Mouse (Mus musculus) left cerebral cortex, adult 9 months (tissue): ENCODE measurements at regions not wholly inside any gene's neighbourhood (a gene's known extent, or its start where the extent isn't known, plus 50 kb on each side); places are given as distances from the start of the nearest gene placed in this dataset.

ENCODE experiments used
- DNase-seq, 2 experiments: peaks; one replicate each; pipeline ENCODE4 v3.0.0; 2022; ENCODE audit warnings: low spot score in 2 of 2

DNA sequence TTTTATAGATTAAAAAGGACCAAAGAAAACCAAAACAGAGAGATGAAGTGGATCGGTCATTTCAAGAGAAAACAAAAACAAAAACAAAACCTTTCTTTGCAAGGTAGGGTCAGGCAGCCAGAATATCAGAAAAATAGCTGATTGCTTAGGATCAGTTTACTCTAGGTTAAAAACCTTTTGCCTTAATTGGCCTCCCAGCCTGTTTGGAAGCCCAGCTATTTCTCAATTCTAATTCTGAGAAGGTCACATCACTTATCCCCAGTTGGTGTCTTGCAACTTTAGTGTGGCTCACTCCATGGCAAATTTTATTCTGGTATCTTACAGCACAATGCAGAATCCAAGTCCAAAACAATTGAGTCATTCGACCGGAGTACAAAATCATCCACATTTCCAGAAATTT is 70.0 kb downstream of the 1190002N15Rik start:
- no peak for DNase-seq

DNA sequence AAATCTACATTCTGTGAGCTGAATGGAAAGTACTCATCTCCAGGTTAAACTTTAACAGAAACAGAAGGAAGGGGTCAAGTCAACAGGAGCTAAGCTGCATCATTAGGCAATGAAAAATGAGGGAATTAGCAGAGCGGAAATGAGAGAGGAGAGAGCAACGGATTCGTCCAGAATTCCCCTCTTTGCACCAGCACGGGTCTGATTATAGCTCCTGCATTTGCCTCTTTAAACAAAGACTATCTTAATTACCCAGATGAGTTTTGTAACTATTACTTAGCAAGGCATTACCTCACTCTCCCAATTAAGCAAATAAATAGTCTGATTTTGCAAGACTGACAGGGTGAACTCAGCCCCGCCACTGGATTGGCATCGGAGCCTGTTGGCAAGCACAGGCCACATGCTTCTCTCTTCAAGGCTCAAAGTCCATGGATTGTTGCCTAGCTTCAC is 81.8 kb downstream of the 1190002N15Rik start:
- no peak for DNase-seq

DNA sequence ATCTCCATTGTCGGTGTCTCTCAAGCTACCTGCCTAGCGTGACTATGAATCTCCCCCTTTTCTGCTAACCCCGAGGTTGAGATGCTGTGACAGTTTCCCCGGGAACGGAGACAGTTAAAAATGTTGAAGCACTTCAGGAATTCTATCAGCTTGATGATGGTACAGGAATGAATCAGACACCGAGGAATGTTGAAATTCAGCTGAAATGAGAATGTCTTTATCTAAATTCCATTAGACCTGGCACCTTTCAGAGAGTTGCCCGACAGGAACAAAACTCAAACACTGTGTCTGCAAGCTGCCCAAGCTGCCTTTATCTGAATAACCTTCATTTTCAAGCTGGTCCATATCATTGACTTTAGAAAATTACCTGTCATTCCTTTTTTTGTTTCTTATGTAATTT is 82.4 kb downstream of the 1190002N15Rik start:
- DNase-seq, result no peak

DNA sequence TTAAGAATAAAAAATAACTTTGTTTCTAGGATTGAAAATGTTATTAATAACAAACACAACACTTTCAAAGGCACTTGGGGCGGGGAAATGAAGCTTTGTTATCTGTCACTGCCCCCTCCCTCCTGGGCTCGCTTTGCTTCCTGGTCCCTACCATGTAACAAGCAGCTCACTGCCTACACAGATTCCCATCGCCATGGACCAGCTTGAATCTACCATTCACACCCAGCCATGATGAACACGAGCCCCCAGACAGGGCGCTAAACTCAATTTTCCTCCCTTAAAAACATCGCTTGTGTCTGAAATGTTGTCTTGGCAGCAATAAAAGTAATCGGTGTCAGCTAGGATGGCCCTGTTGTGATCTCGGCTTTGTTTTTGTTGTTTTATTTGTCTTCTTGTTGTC is 88.0 kb downstream of the 1190002N15Rik start:
- DNase-seq, result no peak

DNA sequence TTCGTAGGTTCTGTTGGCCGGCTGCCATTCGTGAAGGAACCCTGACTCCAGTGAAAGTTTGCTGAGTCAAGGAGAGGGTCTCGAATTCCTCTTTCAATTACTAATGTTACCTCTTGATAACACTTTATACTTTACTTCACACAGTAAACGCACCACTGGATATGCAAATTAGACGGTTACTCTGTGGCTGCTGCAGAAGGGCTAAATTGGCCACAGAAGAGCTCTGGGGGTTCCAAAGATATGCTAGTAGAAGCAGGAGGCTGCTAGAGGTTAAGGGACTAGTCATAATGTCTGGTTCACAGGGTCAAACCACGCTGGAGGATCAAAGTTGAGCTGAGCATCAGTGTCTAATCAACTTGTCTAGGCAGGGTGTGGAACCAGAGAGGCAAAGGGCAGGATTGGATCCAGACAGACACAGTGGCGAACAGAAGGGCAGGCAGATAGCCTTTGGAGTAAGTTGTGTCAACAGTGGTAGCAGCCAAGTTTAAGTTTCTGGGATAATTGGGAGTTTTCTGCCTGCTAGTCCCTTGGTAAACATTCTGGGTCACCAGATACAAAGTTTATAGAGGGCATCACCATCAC is 91.6 kb downstream of the 1190002N15Rik start:
- DNase-seq, result no peak

DNA sequence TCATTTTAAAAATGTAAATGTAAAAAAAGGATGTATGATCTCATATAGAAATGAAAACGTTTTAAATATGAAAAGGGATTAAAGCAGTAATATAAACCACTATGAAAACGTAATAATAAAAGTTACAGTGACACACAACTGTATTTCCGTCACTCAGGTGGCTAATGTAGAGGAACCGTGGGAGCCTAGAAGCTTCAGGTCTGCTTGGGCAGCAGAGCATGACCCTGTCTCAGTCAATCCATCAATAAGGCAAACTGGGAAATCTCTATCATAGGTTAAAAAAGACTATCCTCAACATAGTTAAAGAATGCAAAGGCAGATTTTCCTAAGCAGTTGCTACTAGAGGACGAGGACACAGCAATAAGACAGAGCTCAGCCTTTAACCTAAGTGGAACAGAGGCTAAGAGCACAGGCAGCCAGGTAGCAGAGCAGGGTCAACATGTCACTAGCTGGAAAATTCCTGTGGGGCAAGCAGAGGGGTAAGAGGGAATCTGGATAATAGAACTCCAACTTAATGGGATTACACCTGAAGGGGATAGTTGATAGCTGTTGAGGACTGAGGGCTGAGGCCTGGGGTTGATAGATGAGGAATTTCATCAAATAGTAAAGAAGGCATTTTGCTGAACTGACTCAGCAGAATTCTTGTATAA is 93.6 kb downstream of the 1190002N15Rik start:
- DNase-seq, result no peak

DNA sequence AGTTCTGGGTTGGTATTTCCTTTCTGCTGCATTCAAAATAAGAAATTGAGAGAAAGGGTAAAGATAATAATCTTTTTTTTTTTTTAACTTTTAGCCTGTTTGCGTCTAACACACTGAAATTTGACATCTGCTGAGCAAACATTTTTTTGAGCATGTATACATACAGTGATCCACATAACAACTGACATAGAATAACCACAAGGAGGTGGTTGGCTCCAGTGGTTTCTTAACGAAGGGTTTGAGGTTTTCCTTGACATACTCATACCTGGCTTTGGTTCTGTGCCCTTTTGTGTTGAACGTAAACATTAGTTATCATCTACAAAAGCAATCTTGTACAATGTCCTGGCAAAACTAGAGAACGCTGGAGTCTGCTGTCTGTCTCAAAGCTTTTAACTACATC is 96.5 kb downstream of the 1190002N15Rik start:
- no peak for DNase-seq

DNA sequence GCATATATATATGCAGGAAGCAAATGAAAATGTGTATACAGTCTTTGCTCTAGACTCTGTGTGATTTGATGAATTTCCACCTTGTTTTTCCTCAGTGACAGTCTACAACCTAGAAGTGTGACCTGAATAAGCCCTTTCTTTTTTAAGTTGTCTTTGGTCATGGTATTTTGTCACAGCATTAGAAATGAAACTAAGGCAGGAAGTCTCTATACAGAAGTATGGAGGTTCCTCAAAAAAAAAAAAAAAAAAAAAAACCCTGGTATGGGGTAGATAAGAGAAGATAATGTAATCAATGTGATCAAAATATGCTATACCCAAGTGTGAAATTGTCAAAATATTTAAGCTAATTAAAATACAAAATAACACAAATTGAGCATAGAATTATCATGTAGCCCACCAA is 104.4 kb downstream of the 1190002N15Rik start:
- no peak for DNase-seq

DNA sequence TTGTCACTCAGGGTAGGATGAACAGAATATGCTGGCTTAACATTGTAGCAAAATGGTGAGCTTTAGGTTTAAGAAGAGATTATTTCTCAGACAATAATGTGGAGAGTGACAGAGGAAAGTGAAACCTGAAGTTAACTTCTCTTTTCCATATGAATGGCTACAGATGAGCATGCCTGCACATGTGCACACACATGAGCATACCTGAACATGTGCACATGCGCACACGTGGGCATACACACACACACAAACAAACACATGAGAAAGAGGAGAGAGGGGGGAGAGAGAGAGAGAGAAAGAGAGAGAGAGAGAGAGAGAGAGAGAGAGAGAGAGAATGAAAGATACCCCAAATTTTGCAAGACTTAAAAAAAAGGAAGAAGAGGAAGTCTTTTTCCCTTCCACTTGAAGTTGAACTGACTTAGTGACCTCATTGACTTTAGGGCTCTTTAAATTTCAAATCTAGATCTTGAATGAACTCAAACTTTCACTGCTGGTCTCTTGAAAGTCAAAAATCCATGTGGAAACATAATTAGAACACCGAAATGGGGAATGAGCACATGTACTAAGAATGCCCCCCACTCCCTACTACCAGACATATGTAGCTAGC is 105.6 kb downstream of the 1190002N15Rik start:
- no peak for DNase-seq

DNA sequence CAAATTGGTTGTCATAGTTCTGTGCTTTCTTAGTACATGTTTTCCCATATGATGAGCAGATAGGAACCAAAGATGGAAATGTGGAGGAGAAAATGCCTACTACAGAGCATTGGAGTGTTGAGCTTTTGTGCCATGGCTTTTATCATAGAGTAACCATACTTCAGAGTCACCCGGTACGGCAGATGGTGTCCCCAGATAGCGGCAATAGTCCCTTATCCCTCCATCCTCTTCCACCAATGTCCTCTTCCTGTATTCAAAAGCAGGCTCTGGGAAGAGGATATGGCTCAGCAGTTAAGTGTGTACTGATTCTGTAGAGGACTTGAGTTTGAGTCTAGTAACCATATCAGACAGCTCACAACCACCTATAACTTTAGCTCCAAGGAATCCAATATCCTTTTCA is 106.3 kb downstream of the 1190002N15Rik start:
- DNase-seq, result no peak

DNA sequence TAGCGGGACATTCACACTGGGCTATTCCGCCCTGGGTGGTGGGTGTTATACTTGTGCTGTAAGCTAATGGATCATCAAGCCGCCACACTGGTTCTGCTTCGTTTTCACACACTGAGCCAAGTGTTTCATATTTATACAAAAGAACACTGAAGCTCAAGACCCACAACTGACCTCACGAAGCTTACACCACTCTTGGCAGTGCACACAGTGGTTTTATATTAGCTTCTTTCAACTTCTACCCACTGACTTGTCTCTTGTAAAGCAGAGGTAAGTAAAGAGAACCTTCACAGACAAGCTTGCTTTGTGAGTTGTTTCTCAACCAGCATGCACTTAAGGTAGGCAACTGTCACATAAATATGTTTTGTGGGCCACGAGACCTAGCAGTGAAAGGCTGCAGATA is 106.9 kb downstream of the 1190002N15Rik start:
- DNase-seq, result no peak

DNA sequence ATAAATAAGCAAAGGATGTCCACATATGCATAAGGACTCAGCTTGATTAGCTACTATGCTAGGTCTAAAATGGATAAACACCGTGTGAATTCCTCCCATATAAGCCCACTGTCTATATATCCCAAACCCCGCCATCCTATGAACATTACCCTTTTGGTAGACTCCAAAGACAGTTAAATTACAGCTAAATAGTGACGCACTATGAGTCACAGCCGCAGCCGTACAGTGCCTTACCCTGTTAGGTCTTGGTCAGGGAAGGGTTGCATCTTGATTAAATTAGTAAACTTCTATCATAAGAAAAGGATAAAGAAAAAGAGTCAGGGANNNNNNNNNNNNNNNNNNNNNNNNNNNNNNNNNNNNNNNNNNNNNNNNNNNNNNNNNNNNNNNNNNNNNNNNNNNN is 111.1 kb downstream of the 1190002N15Rik start:
- no peak for DNase-seq

DNA sequence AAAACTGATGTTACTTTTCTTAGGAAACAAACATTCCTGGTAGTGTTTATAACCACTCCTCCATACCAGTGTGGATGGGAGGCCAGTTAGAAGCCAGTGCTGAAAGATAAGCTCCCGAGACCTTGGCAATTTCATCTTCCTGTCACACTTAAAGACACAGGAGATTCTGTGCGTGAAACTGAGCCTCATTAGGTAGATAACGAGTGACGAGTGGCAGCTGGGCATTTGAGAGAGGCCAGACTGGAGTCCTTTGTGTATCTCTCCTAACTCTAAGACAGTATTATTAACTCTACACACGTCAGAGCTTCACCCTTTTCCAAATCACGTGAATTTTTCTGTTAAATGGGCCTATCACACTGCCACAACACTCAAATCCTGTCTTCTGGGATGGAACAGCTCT is 112.1 kb downstream of the 1190002N15Rik start:
- DNase-seq, result no peak

DNA sequence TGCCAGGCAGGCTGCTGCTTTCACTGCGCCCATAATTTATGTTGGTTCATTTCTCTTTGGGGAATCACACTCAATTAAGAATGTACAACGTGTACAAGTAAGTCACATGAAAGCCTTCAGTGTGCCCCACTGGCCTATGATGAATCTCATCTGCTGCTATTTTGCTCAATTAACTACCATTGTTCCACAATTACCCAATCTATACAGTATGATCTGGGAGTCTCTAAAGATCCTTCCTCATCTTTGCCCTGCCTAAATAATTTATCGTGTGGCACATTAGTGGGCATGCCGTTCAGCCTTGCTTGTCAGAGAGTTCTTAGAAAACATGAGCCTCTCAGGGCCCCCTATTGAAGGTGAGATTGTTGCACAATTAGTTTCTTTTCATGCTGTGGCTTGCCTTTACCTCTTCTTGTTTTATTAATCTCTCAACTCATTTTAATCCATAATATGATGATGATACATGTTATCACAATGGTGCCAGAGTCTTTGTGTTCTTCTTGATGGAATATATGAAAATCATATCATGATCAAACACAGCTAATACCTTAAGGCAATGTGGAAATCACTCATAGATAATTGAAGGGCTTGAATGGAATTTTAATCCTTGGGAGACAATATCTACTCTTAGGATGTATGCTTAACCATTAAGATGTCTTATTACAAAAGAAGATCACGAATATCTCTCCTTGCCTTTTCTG is 113.3 kb downstream of the 1190002N15Rik start:
- no peak for DNase-seq

DNA sequence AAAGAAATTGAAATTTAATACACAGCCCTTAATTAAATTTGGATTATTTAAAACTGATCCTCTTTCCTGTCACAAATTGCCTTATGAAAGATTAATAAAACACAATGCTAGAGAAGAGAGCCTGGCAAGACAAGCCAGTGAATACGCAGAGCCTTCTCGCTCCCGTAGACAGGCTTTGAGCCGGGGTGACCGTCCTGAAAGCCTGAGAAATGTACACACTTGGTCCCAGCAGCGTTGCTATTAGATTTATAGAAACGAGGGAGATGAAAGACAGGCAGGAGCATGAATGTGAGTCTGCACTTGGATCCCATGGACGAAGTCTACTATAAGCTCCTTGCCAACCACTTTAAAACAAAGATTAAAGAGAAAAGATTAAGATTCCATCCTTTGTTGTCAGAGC is 127.3 kb downstream of the 1190002N15Rik start:
- no peak for DNase-seq

DNA sequence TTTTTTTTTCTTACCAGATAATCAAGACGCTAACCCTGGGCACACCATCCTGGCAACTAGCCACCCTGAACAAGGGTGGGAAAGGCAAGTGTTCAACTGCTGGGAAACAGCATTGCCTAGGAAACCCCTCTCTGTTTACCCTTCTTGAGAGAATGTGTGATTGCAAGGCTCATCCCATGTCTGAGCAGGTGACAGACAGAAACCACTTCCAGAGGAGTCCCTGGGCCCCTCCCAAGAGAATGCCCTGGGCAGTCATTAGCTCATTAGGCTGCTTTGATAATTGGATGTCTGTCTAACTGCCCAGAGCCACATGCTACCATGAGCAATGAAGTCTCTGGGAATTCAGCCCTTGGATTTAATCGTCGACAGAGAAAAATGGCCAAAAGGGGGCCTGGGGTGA is 127.8 kb downstream of the 1190002N15Rik start:
- DNase-seq, result no peak

DNA sequence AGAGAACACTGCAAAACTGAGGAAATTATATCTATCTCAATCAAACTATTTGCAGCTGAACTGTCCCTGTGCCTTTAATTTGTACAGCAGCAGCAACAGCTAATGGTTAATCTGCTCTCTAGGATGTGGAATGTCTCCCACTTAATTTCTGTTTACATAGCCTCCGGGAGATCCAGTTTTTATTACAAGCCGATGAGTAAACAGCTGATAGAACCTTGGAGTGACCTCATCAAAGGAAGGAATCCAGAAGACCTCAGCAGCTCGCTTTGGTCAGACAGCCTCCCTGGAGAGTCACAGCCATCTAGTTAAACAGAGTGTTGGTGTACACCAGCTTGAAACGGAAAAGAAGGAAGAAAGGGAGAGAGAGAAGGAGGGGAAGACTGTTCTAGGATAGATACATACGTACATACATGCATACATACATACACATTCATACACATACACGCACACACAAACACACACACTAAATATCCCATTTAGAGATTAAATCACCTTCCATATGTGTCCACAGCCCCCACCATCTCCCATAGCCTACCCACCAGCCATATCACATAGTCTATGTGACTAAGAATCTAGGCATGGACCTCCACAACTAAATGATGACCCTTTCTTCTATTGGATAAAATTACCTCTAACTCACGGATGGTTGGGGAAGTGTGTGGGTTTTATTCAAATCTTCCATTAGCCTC is 129.1 kb downstream of the 1190002N15Rik start:
- DNase-seq, result no peak

DNA sequence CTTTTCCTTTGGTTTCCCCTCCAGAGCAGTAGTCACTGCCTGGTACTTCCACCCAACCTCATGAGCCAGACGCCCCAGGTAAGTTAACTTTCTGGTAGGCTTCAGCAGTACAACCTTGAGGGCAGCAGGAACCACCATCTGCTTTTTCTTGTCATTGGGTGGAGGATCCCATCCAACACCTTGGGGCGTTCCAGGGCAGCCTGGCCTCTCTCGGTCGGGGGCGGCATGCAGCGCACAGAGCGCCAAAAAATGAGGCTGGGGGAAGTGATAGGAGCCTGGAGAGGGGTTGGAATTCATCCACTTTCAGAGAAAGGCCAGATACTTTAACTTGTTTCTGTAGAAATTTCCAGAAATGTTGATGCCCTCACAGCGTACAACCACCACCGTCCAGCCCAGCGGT is 130.2 kb downstream of the 1190002N15Rik start:
- DNase-seq, result no peak

DNA sequence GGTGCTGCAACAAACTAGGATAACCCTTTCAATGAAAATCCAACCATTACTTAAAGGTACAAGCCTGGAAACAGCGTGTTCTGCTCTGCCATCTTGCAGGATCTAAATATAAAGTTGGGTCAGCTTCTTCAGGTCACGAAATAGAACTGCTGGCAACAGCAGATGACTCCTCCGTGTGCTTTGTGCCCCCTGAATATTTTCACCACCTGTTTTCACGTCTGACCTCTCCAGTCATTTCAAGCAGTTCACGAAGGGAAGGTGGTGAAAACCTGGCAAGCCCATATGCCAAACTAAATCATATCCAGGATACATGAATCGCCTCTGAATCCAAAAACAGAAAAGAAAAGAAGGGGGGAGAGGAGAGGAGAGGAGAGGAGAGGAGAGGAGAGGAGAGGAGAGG is 133.3 kb downstream of the 1190002N15Rik start:
- DNase-seq, result no peak

DNA sequence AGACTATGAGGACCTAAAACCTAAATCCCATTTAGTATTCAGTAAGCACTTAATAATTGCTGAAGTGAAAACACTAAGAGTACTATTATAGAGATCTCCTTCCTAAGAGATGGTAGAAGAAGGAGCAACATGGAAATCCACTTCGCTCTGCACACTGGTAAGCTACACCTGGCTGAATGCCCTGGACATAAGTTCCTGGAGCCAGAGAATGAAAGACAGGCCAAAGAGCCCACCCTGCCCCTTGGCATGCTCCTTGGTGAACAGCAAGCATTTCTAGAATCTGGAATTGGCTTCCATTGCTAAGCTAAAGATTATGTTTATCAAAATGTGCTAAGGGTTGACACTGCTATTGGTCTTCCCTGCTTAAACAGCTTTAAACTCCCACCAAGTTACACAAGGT is 137.3 kb downstream of the 1190002N15Rik start:
- no peak for DNase-seq

DNA sequence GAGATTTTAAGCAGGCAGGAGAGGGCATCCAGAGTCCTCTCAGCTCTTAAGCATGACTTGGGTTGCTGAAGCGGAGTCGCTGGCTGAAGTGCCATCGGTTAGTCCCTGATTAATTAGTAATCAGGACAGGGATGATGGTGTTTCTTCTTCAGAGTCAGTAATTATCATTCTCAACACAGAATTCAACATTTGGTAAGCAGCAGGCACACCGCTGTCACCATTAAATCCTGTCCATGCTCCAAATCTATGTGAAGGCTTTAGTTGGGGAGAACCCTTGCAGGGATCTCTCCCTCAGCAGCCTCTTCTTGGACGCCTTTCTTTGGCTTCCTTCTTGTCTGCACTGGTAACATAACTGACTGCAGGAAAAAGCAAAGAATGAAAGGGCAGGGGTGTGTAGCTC is 142.7 kb downstream of the 1190002N15Rik start:
- DNase-seq, result no peak

DNA sequence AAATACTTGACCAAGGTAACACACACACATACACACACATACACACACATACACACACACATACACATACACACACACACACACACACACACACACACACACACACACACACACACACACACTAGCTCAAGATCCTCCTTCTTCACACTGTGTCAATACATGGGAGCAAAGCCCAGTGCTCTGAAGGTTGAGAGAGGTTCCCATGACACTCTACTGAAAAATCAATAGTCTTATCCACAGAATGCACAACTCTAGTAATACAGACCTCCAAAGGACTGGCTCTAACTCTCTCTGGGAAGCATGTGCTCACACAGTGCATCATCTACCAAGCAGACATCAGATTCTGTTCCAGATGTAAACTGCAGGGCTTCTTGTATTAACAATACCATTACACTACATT is 151.7 kb downstream of the 1190002N15Rik start:
- no peak for DNase-seq
